ENCODE assay signal across 21 mouse cellular contexts in the genomic region with DNA sequence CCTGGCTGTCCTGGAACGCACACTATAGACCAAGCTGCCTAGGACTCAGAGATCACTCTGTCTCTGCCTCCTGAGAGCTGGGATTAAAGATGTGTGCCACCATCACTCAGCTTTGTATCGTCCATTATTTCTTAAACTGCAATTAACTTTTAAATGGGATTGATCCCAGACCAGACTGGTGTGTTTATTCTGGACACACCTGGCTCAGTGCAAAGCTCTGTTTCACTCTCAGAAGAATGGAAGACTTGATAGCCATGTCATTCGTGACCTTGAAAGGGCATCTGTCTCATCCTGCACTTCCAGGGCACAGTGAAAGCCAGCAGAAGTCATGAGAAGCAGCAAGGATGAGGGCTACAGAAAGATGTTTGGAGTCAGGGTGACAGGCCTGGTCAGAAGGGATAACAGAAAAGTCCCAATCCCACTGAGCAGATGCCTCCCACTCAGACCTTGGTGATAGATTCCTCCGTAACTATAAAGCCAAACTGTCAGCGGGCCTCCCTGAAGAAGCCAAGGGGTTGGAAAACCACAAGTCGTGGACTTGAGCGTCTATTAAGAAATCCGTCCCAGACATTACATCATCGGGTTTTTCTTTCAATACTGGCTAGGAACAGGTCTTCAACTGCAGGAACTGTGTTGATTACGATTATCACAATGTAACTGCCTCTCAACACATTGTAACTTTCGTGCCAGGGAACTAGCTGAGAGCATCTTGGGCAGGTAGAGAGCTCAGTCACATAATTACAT. TPM values are rescaled to one million over a fixed set of nuclear protein-coding genes. Genes with fewer than 3 reads are reported as not detected.
DNase-seq lines count a peak whose midpoint lies in the region; ATAC-seq and TF ChIP-seq lines count a peak whose summit lies in the region.
"Had no signal": no experiment of that assay in that cellular context is flagged by ENCODE, and none has a peak within 500 bp of the region (broad histone marks: within the 10 kb centered on the region; RNA-seq: fewer than 3 reads in every experiment).

No protein-coding gene starts in this region.

- H3K4me1 ChIP-seq in forebrain, embryonic 14.5 days (ENCODE audit: control insufficient read depth, insufficient read depth, low read length), result peaks cover 4% of the 10 kb centered on the region
- H3K4me1 ChIP-seq in forebrain, postnatal 0 days (ENCODE audit: insufficient read depth), result no peaks in the 10 kb centered on the region
- peaks cover 29% of the 10 kb centered on the region for H3K4me1 ChIP-seq in embryonic facial prominence, embryonic 14.5 days (ENCODE audit: control insufficient read depth, insufficient read depth, low read length)
- H3K4me1 ChIP-seq: liver, embryonic 15.5 days had no signal

- H3K9me3 ChIP-seq in forebrain, embryonic 14.5 days (replicated peaks; ENCODE audit: control insufficient read depth, low read length), result no peaks in the 10 kb centered on the region
- H3K9me3 ChIP-seq in forebrain, postnatal 0 days (ENCODE audit: low read length), result no peaks in the 10 kb centered on the region
- no peaks in the 10 kb centered on the region for H3K9me3 ChIP-seq in embryonic facial prominence, embryonic 14.5 days (ENCODE audit: control insufficient read depth, low read length)
- H3K9me3 ChIP-seq: forebrain, embryonic 12.5 days; intestine, embryonic 15.5 days; limb, embryonic 12.5 days; liver, embryonic 15.5 days had no signal

- DNase-seq in forebrain, embryonic 14.5 days (ENCODE audit: low spot score), result peak; percentile 28
- no peak for DNase-seq in forebrain, postnatal 0 days
- DNase-seq in lung, postnatal 10 days, result peak; percentile 11
- DNase-seq in lung, postnatal 4 days, result no peak
- peak; percentile 70 for DNase-seq in embryonic facial prominence, embryonic 14.5 days (ENCODE audit: low spot score)
- DNase-seq in skeletal muscle tissue, adult 2 months (ENCODE audit: low read depth, low spot score), result peak; percentile 13
- no peak for DNase-seq in kidney, postnatal 14 days
- no peak for DNase-seq in thymus, postnatal 4 days
- DNase-seq: adrenal gland, postnatal 10 days; cerebellum, postnatal 10 days; embryo, embryonic 11 days; gastrocnemius, postnatal 36 days; kidney, postnatal 4 days; layer of hippocampus, adult 9-11 months had no signal

- H3K36me3 ChIP-seq in forebrain, embryonic 14.5 days (ENCODE audit: control insufficient read depth, insufficient read depth, low read length), result no peaks in the 10 kb centered on the region
- H3K36me3 ChIP-seq in forebrain, postnatal 0 days (ENCODE audit: insufficient read depth), result no peaks in the 10 kb centered on the region
- no peaks in the 10 kb centered on the region for H3K36me3 ChIP-seq in embryonic facial prominence, embryonic 14.5 days (ENCODE audit: control insufficient read depth, insufficient read depth, low read length)
- H3K36me3 ChIP-seq: forebrain, embryonic 12.5 days; intestine, embryonic 15.5 days; limb, embryonic 12.5 days; liver, embryonic 15.5 days had no signal

- no peak overlapping the region for H3K9ac ChIP-seq in forebrain, embryonic 14.5 days (ENCODE audit: low read length)
- H3K9ac ChIP-seq in forebrain, postnatal 0 days, result no peak overlapping the region
- H3K9ac ChIP-seq in embryonic facial prominence, embryonic 14.5 days (ENCODE audit: low read depth, low read length), result no peak overlapping the region
- H3K9ac ChIP-seq: forebrain, embryonic 12.5 days; hindbrain, embryonic 14.5 days; intestine, embryonic 15.5 days; limb, embryonic 12.5 days; liver, embryonic 15.5 days had no signal

- WGBS in forebrain, embryonic 14.5 days, result 46% methylated on average over 11 of the region's 11 CpGs
- 57% methylated on average over 11 of the region's 11 CpGs for WGBS in forebrain, postnatal 0 days
- WGBS in embryonic facial prominence, embryonic 14.5 days, result 56% methylated on average over 11 of the region's 11 CpGs

- H3K27me3 ChIP-seq in forebrain, embryonic 14.5 days (replicated peaks; ENCODE audit: control insufficient read depth, insufficient read depth, low read length), result no peaks in the 10 kb centered on the region
- no peaks in the 10 kb centered on the region for H3K27me3 ChIP-seq in forebrain, postnatal 0 days (ENCODE audit: insufficient read depth, low read length)
- no peaks in the 10 kb centered on the region for H3K27me3 ChIP-seq in embryonic facial prominence, embryonic 14.5 days (replicated peaks; ENCODE audit: control insufficient read depth, insufficient read depth, low read length)
- H3K27me3 ChIP-seq: intestine, embryonic 15.5 days; liver, embryonic 15.5 days had no signal

- no peak overlapping the region for H3K4me3 ChIP-seq in forebrain, embryonic 14.5 days (ENCODE audit: low read depth, low read length)
- no peak overlapping the region for H3K4me3 ChIP-seq in forebrain, postnatal 0 days (ENCODE audit: low read depth, low read length)
- no peak overlapping the region for H3K4me3 ChIP-seq in embryonic facial prominence, embryonic 14.5 days (ENCODE audit: low read depth, low read length)
- H3K4me3 ChIP-seq: forebrain, embryonic 12.5 days; intestine, embryonic 15.5 days; limb, embryonic 12.5 days; liver, embryonic 15.5 days had no signal

- H3K4me2 ChIP-seq in forebrain, embryonic 14.5 days (ENCODE audit: low read length), result no peak overlapping the region
- no peak overlapping the region for H3K4me2 ChIP-seq in forebrain, postnatal 0 days (ENCODE audit: low read depth)
- H3K4me2 ChIP-seq in embryonic facial prominence, embryonic 14.5 days (ENCODE audit: low read depth, low read length), result no peak overlapping the region
- H3K4me2 ChIP-seq: forebrain, embryonic 12.5 days; hindbrain, embryonic 14.5 days; intestine, embryonic 15.5 days; limb, embryonic 12.5 days; liver, embryonic 15.5 days had no signal

- no peak for TF ChIP-seq CTCF in forebrain, postnatal 0 days (IDR thresholded peaks at IDR 0.05; ENCODE audit: low read depth)

- ATAC-seq in forebrain, embryonic 14.5 days, result no peak
- no peak for ATAC-seq in forebrain, postnatal 0 days
- ATAC-seq in embryonic facial prominence, embryonic 14.5 days (ENCODE audit: low read depth), result no peak
- ATAC-seq: activated CD4-positive, CD25-positive, alpha-beta regulatory T cell, adult 4 months; intestine, embryonic 15.5 days; lung, postnatal 0 days had no signal

- H3K27ac ChIP-seq in forebrain, embryonic 14.5 days (ENCODE audit: low read depth, low read length), result no peak overlapping the region
- H3K27ac ChIP-seq in forebrain, postnatal 0 days (ENCODE audit: low read depth, low read length), result no peak overlapping the region
- H3K27ac ChIP-seq in embryonic facial prominence, embryonic 14.5 days (replicated peaks; ENCODE audit: low read depth, low read length), result no peak overlapping the region
- H3K27ac ChIP-seq: forebrain, embryonic 12.5 days; hindbrain, embryonic 14.5 days; intestine, embryonic 15.5 days; limb, embryonic 12.5 days; liver, embryonic 15.5 days had no signal

RNA-seq across cellular contexts. Expression of a gene that starts 25.5 kb away (rescaled TPM):
- polyA plus RNA-seq in forebrain, embryonic 14.5 days (2014; fragmentation: Nextera tagmentation; extraction: Ambion mirVana), result 2.1 and 2.5 TPM in 2 replicates
- total RNA-seq in forebrain, postnatal 0 days (2014; rRNA removed), result 2.8 and 5.2 TPM in 2 replicates
- polyA plus RNA-seq in forebrain, postnatal 0 days (2015; fragmentation: Nextera tagmentation; extraction: Ambion mirVana), result 1.6 and 1.7 TPM in 2 replicates
- 23.6 and 29.1 TPM in 2 replicates for polyA plus RNA-seq in embryonic facial prominence, embryonic 14.5 days (2014; fragmentation: Nextera tagmentation; extraction: Ambion mirVana)
- polyA plus RNA-seq: activated CD4-positive, CD25-positive, alpha-beta regulatory T cell, adult 4 months had no signal

Comparison
In these comparisons a context has a peak if more than half of its experiments do, and no peak if none do; other contexts are left out.
1. DNase-seq: peak in forebrain, embryonic 14.5 days (single experiment), lung, postnatal 10 days (single experiment), embryonic facial prominence, embryonic 14.5 days (single experiment) and skeletal muscle tissue, adult 2 months (single experiment); none in forebrain, postnatal 0 days (single experiment), lung, postnatal 4 days (0 of 2), kidney, postnatal 14 days (single experiment) and thymus, postnatal 4 days (single experiment).